Mouse (Mus musculus) frontal cortex, adult (tissue): ENCODE data around the gene Eif2b3.

Source experiments
- ATAC-seq: cut with Nextera tagmentation; 2 replicates; pipeline ENCODE4 v1.9.2; 2017; ENCODE audit warnings: mild to moderate bottlenecking, moderate library complexity, mixed read lengths; ENCODE audit not compliant: low TSS enrichment

Gene Eif2b3

DNA sequence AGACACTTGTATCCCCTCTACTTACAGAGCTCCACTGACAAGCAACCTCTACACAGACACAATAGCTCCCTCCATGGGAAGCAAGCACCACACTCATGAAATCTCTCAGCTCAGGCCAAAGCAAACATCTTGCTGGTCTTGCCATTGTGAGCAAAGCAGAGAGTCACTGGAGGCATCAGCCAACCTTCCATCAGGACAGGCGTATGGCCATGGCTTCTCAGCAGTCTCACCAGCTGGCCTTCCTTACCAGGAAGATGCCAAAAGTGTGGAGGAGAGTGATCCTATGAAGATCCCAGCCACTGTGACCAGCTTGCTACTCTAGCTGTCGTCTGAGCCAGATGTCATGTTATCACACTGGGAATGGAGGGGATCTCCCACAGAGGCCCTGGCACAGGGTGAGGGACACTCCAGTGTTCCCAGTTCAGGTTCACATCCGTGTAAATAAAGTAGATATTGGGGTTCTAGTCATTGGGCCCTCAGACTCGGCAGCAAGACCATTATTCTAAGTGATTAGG, 4.2 kb upstream of the Eif2b3 start:
- ATAC-seq, result no peak

DNA sequence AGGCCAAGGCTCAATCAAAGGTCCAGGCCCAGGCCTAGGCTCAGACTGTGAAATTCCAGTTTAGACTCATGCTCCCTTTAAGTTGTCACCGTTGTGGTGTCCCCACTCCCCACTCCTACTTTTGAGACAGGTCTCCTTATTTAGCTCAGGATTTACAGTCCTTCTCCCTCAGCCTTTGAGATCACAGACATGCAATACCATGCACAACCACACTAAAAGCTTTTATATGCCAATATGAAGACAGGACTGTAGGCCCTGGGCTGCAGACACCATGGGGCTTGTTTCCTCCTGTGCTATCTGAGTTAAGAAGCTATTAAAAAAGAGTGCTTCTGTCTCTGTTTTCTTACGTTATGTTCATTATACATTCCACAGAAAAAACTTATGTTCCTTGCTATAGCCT, 1.5 kb upstream of the Eif2b3 start:
- no peak for ATAC-seq

DNA sequence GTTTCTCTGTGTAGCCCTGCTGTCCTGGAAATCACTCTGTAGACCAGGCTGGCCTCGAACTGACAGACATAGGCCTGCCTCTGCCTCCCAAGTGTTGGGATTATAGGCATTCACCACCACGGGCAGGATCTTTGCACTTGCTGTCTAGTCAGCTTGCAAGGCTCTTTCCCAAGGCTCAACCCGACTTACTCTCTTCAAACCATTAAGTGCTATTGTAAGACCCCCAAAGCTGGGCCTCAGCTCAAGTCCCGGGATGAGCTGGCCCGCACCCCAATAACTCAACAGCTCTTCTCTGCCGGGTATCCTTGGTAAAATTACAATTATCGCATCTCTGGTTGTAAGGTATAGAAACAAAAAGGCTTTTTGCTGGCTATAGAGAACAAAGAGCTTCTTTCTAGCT, 875 bp upstream of the Eif2b3 start:
- ATAC-seq, result no peak

DNA sequence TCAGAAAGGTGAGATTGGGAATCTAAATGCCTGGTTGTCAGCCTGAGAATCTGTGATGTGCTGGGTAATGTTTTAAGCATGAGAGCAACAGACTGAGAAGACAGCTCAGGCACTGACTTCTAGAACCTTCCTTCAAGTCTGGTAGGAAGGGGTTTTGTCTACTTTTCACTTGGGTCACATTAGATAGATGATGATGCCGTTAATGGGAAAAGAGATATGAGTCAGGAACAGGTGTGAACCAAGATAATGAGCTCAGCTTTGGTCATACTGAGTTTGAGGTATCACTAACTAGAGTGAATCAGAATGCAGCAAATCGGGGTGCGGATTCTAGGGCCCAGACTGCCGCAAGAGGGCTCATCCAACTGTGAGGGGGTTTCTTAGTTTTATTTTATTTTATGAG, 4.3 kb downstream of the Eif2b3 start:
- no peak for ATAC-seq

DNA sequence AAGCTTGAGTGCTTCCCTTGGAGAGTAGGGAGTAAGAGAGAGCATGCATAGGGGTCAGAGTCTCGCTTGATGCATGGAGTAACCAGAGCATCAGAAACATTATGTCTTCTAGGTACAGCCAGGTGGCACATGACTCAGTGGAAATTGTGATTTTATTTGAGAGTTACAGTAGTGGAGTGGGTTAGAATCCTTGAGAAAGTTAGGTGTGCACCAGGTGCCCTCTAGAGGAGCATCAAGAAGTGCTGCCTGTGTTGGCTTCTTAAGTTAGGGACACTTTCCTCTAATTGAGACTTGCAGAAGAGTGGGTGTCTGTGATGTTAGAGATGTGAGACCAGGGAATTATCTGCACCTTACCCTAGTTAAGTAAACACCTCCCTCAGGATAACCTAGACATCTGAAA, 11.9 kb downstream of the Eif2b3 start:
- no peak for ATAC-seq

DNA sequence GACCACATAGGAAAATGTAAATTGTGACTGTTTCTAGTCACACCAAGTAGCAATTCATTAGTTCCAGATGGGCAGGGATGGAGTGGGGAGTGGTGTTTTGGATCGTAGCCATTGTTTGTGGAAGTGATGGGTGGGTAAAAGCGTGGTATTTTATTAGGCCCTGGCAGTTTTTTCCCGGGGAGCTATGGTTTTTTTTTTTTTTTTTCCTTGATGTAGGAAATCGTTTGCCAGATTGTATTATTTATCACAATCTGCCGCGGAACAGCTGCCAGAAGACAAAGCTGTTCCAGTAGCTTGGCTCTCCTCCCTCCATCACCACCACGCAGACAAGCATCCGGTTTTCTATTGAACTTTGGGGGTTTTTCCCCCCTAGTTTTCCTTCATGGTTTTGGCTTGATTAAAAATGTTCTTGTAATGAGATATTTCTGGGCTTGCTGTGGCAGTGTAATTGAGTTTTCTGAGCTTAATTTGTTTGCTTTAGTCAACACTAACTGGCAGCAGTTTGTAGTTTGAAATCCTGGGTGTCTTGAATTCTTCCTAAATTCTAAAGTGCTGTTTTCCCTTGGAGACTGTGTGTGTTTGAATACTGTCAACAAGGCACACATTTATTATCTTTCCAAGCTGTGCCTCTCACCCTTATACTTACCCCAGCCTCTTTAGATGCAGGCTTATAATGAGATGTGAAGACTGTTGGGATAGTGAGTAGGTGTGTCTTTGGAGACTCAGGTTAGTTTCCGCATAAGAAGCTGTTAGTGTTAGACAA, 20.9 kb downstream of the Eif2b3 start:
- peak; percentile 27; the same call in 1 of the 2 replicates for ATAC-seq

DNA sequence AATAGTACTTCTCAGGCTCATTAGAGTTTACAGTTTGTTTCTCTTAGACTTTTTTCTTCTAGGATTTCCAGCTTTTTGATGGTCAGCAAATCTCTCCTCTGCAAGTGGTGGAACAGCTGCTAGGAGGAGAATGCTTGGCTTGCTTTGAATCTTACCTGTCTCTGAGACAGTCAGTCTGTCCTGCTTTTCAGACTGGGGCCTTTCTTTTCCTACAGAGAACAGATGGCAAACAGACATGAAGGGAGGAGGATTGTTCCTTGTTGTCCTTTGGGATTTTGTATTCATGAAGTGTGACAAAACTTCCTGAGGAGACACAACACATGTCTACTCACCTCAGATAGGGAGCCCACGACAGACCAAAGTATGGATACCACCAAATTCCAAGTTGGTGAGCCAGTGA, 21.6 kb downstream of the Eif2b3 start:
- no peak for ATAC-seq

DNA sequence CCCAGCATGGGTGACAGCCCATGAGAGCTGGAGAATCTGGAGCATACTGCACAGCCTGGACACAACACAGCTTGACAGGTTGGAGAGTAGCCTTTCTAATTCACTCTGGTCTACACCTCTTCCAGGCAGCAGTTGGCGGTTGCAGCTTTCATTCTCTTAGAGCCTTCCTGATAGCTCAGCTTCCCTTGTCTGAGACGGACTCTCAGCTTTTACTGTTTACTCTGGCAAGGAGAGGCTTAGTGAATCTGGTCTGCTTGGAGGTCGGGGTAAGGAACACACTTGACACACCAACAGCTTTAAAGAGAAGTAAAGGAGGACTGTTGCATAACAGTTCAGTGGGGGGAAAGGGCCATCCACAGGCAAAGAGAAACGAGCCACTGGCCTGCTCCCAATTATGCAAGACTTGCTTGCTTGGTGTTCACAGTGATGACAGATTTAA, 22.1 kb downstream of the Eif2b3 start:
- no peak for ATAC-seq

DNA sequence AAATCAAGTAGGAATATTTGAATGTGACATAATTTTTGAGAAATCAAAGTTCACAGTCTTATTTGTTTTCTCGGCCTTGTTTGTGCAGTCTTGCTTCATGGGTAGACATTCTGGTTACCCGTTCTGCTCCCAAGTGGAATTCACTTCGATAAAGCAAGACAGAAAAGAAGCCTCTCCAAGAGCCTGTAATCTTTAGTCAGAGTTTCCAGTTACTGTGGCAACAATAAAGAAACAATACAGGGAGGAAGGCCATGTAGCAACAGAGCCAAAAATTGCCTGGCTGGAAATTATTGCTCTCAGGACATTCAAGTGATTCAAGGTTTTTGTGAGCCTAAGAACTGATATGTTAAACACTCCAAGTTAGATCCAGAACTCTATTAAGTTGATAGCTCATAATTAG, 29.6 kb downstream of the Eif2b3 start:
- no peak for ATAC-seq

DNA sequence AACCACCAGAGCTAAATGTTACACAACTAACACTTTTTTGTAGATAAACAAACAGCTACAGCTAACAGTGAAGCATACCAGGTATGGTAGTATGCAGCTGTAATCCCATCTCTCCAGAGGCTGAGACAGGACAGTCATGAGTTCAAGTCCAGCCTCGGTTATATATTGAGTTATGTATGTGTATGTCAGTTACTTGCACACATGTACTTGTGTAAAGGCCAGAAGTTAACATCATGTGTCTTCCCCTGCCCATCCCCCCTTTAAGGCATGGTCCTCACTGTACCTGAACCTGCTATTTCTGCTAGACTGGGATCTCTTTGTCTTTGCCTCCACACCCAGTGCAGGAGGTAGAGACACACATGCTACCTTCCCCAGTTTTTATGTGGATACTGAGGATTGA, 30.3 kb downstream of the Eif2b3 start:
- no peak for ATAC-seq

DNA sequence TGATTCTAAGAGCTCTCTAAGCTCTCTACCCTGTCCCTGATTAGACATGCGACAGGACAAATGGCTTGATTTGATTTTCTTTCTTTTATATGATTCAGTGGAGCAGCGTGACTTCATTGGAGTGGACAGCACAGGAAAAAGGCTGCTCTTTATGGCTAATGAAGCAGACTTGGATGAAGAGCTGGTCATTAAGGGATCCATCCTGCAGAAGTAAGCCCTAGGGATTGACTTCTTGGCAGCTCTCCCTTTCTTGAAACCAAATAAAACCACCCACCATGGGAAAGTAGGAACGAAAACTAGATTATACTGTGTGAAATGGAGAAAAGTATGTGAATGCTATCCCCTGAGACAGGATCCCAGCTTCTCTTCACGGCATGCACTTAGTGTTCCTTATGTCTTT, 33.4 kb downstream of the Eif2b3 start:
- ATAC-seq, result no peak

DNA sequence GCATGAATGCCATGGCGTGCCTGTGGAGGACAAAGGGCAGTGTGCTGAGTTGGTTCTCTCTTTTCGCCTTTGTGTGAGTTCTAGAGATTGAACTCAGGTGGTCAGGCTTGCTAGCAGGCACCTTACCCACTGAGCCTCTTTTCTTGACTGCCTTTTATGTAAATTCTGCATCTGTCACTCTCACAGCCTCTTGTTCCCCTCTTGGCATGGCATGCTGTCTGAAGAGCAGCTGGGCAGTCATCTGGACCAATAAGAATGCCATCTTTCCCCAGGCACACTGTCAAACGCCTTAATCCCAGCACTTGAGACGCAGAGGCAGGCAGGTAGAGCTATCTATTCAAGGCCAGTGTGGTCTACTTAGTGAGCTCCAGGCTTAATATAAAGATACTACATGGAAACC, 34.8 kb downstream of the Eif2b3 start:
- no peak for ATAC-seq

DNA sequence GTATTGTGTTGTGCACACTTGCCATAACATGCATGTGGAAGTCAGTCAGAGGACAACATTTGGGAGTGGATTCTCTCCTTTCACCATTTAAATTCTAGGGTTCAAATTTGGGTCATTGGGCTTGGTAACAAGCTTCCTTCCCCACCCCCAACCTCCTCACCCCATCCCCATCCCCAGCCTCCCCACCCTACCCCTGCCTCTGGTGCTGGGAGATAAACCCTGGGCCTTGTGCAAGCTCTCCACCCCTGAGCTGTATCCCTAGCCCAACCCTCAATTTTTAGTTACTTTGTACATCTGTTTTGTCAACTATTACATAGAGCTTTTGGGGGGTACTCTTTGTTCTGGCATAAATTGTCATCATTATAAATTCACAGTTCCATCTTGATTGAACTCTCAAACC, 36.9 kb downstream of the Eif2b3 start:
- ATAC-seq, result no peak

DNA sequence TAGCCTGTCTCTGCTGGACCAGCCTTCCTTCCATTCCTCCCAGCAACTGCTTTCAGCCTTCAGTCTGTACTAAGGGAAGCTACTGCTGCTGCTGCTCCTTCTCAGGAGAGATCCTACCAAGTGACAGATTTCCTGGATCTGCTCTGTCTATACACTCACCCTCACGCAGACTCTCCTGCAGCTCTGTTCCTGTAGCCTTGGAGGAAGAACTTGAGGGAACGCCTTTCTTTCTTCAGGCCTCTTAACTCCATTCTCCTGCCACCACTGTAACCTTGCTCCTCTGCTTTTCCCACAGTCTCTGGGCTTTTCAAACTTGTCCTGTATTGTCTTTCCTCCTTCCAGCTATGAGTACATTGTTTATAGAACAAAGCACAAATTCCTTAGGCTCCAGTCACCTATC, 37.3 kb downstream of the Eif2b3 start:
- no peak for ATAC-seq

DNA sequence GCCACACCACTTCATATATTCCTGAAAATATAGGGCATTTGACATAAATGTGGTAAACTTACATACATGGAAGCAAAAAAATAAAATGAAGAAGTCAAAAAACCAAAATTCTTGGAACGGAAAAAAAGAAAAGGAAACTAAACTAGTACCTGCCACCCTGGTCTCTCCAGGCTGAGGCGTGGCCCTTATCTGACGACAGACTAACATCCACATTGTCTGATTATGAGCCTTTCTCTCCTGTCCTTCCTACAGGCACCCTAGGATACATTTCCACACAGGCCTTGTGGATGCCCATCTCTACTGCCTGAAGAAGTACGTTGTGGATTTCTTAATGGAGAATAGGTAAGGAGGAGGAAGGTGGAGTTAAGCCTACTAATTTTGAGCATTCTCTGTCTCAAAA, 39.3 kb downstream of the Eif2b3 start:
- ATAC-seq, result no peak

DNA sequence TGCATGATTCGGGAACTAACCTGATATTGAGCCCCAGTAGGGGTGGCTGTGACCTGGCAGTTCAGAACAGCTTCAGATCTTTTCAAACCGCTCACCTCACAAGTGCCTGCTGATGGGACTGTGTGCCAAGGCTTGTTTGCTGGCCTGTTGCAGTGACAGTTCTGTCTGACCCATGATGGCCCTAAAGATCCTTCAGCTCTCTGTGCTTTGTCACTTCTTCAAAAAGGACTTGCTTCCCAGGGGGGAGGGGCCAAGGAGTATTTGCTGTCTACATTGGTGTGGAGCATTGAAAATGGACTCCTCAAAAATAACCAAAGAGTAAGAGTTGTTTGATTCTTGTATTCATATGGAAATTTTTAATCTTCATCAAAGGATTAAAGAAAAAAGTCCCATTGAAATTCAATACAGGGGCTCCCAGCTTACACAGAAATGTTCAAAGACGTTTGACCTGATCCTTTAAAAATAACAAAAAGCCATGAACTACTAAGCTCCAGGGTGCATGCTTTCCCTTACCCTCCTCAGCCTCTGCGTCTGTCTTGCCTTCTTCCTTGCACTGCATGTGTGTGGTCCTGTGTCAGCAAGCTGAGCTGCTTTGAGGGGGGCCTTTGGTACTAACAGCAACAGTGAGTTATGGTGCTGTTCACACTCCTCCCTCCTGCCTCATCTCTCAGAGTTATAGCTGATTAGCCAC, 43.6 kb downstream of the Eif2b3 start:
- ATAC-seq, result no peak

DNA sequence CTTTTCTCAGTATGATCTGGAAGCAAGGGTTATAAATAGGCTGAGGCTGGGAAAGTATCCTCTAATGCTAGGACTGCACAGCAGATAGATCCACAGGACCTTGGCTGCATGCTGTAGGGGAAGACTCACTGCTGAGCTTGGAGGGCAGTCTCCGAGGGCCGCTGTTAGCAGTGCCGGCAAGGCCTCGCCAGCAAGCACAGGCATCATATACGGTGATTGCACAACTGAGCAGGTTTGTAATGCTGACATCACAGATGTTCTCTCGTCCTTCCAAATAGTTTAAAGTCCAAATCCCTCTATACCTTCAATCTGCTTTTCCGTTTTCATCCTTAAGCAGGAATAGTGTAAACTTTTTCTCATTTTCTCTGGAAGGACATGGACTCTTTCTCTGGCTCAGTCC, 48.8 kb downstream of the Eif2b3 start:
- ATAC-seq, result no peak

DNA sequence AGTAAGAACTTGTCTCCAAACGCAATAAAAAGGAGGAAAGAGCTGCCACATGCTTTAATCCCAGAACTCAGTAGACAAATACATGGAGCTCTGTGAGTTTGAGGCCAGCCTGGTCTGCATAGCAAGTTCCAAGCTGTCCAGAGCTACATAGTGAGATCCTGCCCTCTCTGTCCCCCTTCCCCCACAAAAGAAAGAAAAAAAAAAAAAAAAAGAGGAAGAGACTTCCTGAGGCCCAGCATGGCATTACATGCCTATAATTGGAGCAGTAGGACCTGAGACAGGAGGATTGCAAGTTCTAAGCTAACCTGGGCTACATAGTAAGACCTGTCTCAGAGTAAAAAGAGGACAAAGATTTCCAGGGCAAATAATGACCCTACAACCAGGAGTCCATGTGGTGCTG, 50.4 kb downstream of the Eif2b3 start:
- no peak for ATAC-seq

DNA sequence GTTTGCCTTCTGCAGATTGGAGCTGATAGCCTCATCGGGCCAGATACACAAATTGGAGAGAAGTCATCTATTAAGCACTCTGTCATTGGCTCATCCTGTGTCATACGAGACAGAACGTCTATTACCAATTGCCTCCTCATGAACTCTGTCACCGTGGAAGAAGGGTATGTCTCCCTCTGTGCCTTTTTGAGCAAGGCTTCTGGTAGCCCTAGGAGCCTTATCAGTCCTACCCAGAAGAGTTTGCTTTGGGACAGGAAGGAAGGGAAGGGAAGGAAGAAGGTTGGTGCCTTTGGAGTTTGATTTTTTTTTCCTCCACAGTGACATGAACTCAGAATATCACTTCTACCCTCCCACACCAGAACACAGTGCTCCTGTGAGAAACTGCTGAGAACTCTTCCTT, 51.4 kb downstream of the Eif2b3 start:
- ATAC-seq, result no peak

DNA sequence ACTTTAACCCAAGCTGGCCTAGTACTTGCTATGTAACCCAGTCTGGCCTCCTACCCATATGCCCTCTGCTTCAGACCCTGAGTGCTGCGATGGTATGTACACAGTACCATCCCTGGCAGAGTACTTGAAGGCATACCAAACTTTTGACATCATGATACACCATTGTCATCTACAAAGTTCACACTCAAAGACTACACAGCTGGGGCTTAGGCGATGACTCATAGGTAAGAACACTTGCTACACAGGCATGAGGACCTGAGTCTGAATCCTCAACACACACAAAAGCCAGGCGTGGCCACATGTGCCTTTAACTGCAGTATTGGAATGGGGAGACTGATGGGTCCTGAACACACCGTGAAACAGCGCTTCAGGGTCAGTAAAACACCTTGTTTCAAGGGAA, 52.0 kb downstream of the Eif2b3 start:
- no peak for ATAC-seq

DNA sequence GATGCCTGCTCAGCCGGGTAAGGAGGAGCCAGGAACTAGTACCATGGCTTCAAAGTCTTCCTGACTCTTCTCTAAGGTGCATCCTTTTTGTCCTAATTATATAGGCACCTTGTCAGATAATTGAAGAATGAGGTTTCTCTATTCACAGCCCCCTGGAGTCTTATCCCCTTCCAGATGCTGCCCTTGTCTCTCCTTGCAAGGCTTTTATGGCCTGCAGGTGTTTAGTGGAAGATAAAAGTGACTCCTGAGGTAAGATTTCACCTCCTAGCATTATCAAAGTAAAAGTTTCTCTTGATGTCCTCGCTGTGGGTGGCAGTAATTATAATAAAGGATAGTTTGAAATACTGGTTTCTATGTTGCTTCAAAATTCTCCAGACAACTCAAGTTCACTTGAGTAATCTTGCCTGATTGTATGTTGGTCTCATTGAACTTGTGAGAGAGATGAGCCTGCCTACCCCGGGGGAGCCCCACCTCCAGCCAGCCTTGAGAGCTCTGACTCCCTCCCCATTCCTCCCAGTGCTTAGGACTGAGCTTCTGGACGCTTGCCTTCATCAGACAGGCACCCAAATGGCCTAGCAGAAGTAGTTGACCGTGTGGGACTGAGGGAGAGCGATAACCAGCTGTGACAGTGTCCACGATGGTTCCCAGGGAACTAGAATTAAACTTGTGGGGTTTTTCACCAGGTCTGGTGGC, 68.9 kb downstream of the Eif2b3 start:
- no peak for ATAC-seq

DNA sequence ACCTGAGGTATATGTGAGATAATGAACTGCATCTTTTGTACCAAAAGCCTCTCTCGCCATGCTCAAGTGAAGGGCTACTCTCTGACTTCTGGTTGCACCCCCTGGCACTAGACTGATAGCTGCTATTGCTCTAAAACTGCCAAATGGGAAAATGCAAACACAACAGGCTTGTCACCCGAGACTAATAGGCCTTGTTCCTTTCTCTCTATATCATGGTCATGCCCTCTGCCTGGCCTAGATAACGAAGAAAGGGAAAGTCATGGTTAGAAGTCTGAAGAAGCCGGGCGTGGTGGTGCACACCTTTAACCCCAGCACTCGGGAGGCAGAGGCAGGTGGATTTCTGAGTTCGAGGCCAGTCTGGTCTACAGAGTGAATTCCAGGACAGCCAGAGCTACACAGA, 71.4 kb downstream of the Eif2b3 start:
- no peak for ATAC-seq
